Mouse (Mus musculus) heart, embryonic 11.5 days (tissue): ENCODE measurements at regions not wholly inside any gene's neighbourhood (a gene's known extent, or its start where the extent isn't known, plus 50 kb on each side); places are given as distances from the start of the nearest gene placed in this dataset.

Experiments
- ATAC-seq: fragments of 200-750 bp; cut with Nextera tagmentation; replicated peaks from 2 replicates; pipeline ENCODE4 v1.8.0; 2017; ENCODE audit warnings: moderate library complexity; ENCODE audit not compliant: insufficient number of reproducible peaks, low FRiP score, low TSS enrichment
- H3K27ac ChIP-seq: fragments of 300-500 bp; sonication (generic); 2 replicates; pipeline ENCODE4 v1.5.1; 2014; ENCODE audit warnings: mild to moderate bottlenecking, low read depth, low read length
- H3K27me3 ChIP-seq: fragments of 300-500 bp; sonication (generic); 2 replicates; pipeline ENCODE4 v1.6.1; 2014; ENCODE audit warnings: mild to moderate bottlenecking, low read length, mixed read lengths; ENCODE audit not compliant: control insufficient read depth, insufficient read depth
- H3K36me3 ChIP-seq: fragments of 300-500 bp; sonication (generic); 2 replicates; pipeline ENCODE4 v1.6.1; 2014; ENCODE audit warnings: mild to moderate bottlenecking, low read length, moderate library complexity, mixed read lengths; ENCODE audit not compliant: control insufficient read depth, insufficient read depth
- H3K4me1 ChIP-seq: fragments of 300-500 bp; sonication (generic); 2 replicates; pipeline ENCODE4 v1.6.1; 2014; ENCODE audit warnings: low read length; ENCODE audit not compliant: control insufficient read depth, insufficient read depth
- H3K4me2 ChIP-seq: fragments of 300-500 bp; sonication (generic); 2 replicates; pipeline ENCODE4 v1.6.1; 2014; ENCODE audit warnings: mild to moderate bottlenecking, moderate library complexity
- H3K4me3 ChIP-seq: fragments of 300-500 bp; sonication (generic); 2 replicates; pipeline ENCODE4 v1.5.1; 2014; ENCODE audit warnings: low read depth, low read length
- H3K9ac ChIP-seq: fragments of 300-500 bp; sonication (generic); 2 replicates; pipeline ENCODE4 v1.6.1; 2014; ENCODE audit warnings: mild to moderate bottlenecking, low read depth, low read length, moderate library complexity
- H3K9me3 ChIP-seq: fragments of 300-500 bp; sonication (generic); replicated peaks from 2 replicates; pipeline ENCODE4 v1.6.1; 2016; ENCODE audit warnings: low read length; ENCODE audit not compliant: control insufficient read depth
- WGBS: fragments of 180-500 bp; shearing (Covaris S2); extraction: QIAGEN DNeasy Blood & Tissue Kit; methylation state at CpG from one replicate; pipeline ENCODE4 v1.1.7; 2014; ENCODE audit not compliant: insufficient replicate concordance; 5-methylcytosine and 5-hydroxymethylcytosine counted together

DNA sequence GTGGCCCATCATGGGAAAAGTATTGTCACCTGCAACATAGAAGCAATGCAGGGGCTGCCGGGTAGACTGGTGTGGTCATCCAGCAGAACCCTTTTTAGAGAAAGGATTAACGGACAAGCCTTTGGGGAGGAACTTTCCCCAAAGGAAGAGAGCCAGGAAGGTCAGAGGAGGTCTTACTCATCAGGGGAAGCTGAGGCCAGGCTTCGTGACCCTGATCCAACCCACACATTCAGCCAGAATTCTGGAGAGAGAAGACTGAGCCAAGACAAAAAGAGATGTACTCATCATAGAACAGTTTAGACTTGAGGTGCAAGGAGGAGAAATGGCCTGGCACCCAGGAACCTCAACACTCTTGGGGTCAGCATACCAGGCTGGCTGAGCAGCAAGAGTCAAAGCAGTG, 67.9 kb upstream of the Sh3bp4 start:
- H3K36me3 ChIP-seq: no peaks in the 10 kb centered on the region

DNA sequence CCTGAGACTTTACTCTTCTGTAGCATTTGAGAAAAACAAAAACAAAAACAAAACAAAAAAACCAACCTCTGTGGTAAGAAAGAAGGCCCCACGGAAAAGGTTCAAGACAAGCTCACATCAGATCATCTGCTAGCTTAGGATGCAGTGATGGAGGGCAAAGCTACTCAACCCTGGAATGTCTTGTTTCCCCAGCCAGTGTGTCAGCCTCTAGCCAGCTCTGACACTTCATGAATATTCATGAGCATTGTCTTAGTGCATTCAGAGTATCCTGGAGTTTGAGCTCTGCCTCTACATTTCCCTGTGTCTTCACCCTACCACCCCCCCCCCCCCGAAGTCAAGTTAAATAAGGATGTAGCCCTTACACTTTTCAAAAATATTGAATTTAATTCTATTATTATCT, 66.5 kb upstream of the Sh3bp4 start:
- Histone ChIP-seq H3K4me2 (no peak overlapping the region), H3K9ac (no peak overlapping the region), H3K9me3 (no peaks in the 10 kb centered on the region), H3K4me3 (no peak overlapping the region), H3K4me1 (peaks cover 3% of the 10 kb centered on the region; the same call in 1 of the 2 replicates), H3K27ac (no peak overlapping the region), H3K36me3 (no peaks in the 10 kb centered on the region), H3K27me3 (no peaks in the 10 kb centered on the region)
- WGBS: 66% methylated on average over 2 of the region's 2 CpGs
- ATAC-seq: no peak

More for the DNA sequence above, 67.9 kb upstream of the Sh3bp4 start:
- WGBS: 66% methylated on average over 3 of the region's 3 CpGs
- Histone ChIP-seq H3K4me2 (no peak overlapping the region), H3K9ac (no peak overlapping the region), H3K27me3 (no peaks in the 10 kb centered on the region), H3K27ac (no peak overlapping the region), H3K4me3 (no peak overlapping the region), H3K4me1 (peaks cover 4% of the 10 kb centered on the region; the same call in 1 of the 2 replicates), H3K9me3 (no peaks in the 10 kb centered on the region)
- no peak for ATAC-seq

DNA sequence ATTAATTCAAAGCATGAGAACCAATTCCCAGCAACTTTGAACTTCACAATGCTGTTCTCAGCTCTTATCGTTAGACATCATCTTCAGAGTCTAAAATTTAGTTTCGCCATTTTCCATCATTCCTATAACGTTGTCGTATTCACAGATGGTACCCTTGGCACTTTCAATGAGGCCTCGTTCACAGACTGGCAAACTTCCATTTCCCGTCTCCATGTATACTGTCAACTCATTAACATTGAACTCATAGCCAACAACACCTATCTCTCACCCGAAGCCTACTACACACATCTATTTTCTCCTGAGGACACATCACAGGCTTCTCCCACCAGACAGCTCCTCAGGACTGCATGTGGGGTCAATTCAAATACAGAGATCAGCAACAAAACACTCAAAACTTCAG, 62.7 kb upstream of the Sh3bp4 start:
- Histone ChIP-seq H3K27me3 (no peaks in the 10 kb centered on the region), H3K36me3 (no peaks in the 10 kb centered on the region), H3K9ac (no peak overlapping the region), H3K4me3 (no peak overlapping the region), H3K4me1 (no peaks in the 10 kb centered on the region), H3K4me2 (no peak overlapping the region), H3K27ac (no peak overlapping the region), H3K9me3 (no peaks in the 10 kb centered on the region)
- 91% methylated on average over 7 of the region's 7 CpGs for WGBS
- no peak for ATAC-seq

GRCm38 (mm10) chr1:89010170-89010569, 60.0 kb upstream of the Sh3bp4 start:
- no peaks in the 10 kb centered on the region for H3K9me3 ChIP-seq
- H3K27me3 ChIP-seq: no peaks in the 10 kb centered on the region
- ATAC-seq: no peak
- 76% methylated on average over 2 of the region's 2 CpGs for WGBS
- H3K36me3 ChIP-seq: no peaks in the 10 kb centered on the region
- H3K4me2 ChIP-seq: no peak overlapping the region
- no peak overlapping the region for H3K4me3 ChIP-seq
- H3K4me1 ChIP-seq: no peaks in the 10 kb centered on the region
- H3K27ac ChIP-seq: no peak overlapping the region
- no peak overlapping the region for H3K9ac ChIP-seq

DNA sequence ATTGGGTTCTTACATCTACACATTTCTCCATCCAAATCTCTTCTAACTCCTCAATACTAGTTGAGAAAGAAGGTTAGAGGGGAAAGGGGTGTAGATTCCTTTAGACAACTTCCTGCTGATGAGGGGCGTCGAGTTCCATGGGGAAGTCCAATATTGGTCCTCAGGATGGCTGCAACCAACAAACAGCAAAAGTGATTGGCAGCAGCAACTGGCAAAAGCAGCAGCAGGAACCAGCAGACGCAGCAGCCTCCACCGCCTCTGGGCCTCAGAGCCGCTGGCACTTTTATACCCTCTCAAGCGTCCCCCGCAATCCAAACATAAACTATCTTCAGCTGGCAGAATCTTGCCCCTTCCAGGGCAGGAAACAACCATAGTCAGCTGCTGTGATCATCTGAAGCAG, 58.8 kb upstream of the Sh3bp4 start:
- H3K4me3 ChIP-seq: no peak overlapping the region
- H3K27me3 ChIP-seq: no peaks in the 10 kb centered on the region
- no peaks in the 10 kb centered on the region for H3K9me3 ChIP-seq
- no peak overlapping the region for H3K27ac ChIP-seq
- H3K9ac ChIP-seq: no peak overlapping the region
- no peaks in the 10 kb centered on the region for H3K36me3 ChIP-seq
- H3K4me1 ChIP-seq: no peaks in the 10 kb centered on the region
- no peak for ATAC-seq
- H3K4me2 ChIP-seq: no peak overlapping the region
- WGBS: 75% methylated on average over 7 of the region's 7 CpGs

DNA sequence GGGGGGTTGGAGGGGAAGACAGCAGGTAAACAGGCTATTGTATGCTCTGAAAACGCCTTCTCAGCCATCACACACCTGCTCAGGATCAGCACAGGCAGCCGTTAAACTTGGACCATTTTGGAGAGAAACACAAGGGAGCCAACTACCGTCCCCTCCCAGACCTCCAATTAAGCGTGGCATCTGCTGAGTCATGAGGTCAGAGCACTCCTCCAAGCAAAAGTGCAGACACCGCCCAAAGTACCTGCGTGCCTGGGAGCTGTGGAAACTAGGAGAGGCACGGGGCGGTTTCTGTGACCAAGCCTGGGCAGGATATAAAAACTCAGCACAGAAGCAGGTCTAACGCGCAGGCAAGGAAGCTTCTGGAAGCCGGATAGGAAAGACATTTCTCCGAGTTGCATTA, 54.8 kb upstream of the Sh3bp4 start:
- Histone ChIP-seq H3K9ac (no peak overlapping the region), H3K9me3 (no peaks in the 10 kb centered on the region), H3K4me2 (no peak overlapping the region), H3K36me3 (no peaks in the 10 kb centered on the region), H3K27ac (no peak overlapping the region), H3K27me3 (no peaks in the 10 kb centered on the region), H3K4me1 (no peaks in the 10 kb centered on the region), H3K4me3 (no peak overlapping the region)
- ATAC-seq: no peak
- WGBS: 39% methylated on average over 12 of the region's 12 CpGs

GRCm38 (mm10) chr1:89015845-89016244, 54.4 kb upstream of the Sh3bp4 start:
- H3K4me2 ChIP-seq: no peak overlapping the region
- no peak overlapping the region for H3K4me3 ChIP-seq
- no peaks in the 10 kb centered on the region for H3K4me1 ChIP-seq
- no peak for ATAC-seq
- no peaks in the 10 kb centered on the region for H3K9me3 ChIP-seq
- no peaks in the 10 kb centered on the region for H3K27me3 ChIP-seq
- H3K9ac ChIP-seq: no peak overlapping the region
- H3K36me3 ChIP-seq: no peaks in the 10 kb centered on the region
- WGBS: 60% methylated on average over 10 of the region's 10 CpGs
- H3K27ac ChIP-seq: no peak overlapping the region

- H3K9me3 ChIP-seq: no peaks in the 10 kb centered on the region
- no peaks in the 10 kb centered on the region for H3K27me3 ChIP-seq
- WGBS: 88% methylated on average over 4 of the region's 4 CpGs
- ATAC-seq: no peak
- H3K36me3 ChIP-seq: no peaks in the 10 kb centered on the region
- no peak overlapping the region for H3K9ac ChIP-seq
- no peak overlapping the region for H3K4me2 ChIP-seq
- H3K4me1 ChIP-seq: no peaks in the 10 kb centered on the region
- H3K27ac ChIP-seq: no peak overlapping the region
- H3K4me3 ChIP-seq: no peak overlapping the region
Measured at GRCm38 (mm10) chr1:89019778-89020373, 50.3 kb upstream of the Sh3bp4 start.
